Mouse (Mus musculus): ENCODE data around the gene Cpn1.

Cpn1 gene

GRCm38 (mm10) chr19:43939171-43939768 lies 47.1 kb downstream of the Cpn1 start:
- no peak for DNase-seq

- no peak for DNase-seq
Measured at GRCm38 (mm10) chr19:43938355-43938754, 48.0 kb downstream of the Cpn1 start.

- DNase-seq: no peak
Measured at GRCm38 (mm10) chr19:43930926-43931325, 55.4 kb downstream of the Cpn1 start.

- no peak for DNase-seq
Measured at GRCm38 (mm10) chr19:43930366-43930765, 56.0 kb downstream of the Cpn1 start.

- no peak for DNase-seq
Measured at GRCm38 (mm10) chr19:43929869-43930268, 56.5 kb downstream of the Cpn1 start.

GRCm38 (mm10) chr19:43927967-43928366 lies 58.4 kb downstream of the Cpn1 start:
- DNase-seq: no peak

GRCm38 (mm10) chr19:43927057-43927456 lies 59.3 kb downstream of the Cpn1 start:
- DNase-seq: no peak

- DNase-seq: no peak
Measured at GRCm38 (mm10) chr19:43926141-43926987, 60.0 kb downstream of the Cpn1 start.

- DNase-seq: no peak
Measured at GRCm38 (mm10) chr19:43924361-43924760, 62.0 kb downstream of the Cpn1 start.

- DNase-seq: no peak
Measured at GRCm38 (mm10) chr19:43922963-43923362, 63.4 kb downstream of the Cpn1 start.

GRCm38 (mm10) chr19:43921410-43921809 lies 64.9 kb downstream of the Cpn1 start:
- DNase-seq: no peak

GRCm38 (mm10) chr19:43920453-43921300 lies 65.7 kb downstream of the Cpn1 start:
- DNase-seq: no peak

- no peak for DNase-seq
Measured at GRCm38 (mm10) chr19:43919841-43920240, 66.5 kb downstream of the Cpn1 start.

- DNase-seq: no peak
Measured at GRCm38 (mm10) chr19:43918834-43919233, 67.5 kb downstream of the Cpn1 start.

- no peak for DNase-seq
Measured at GRCm38 (mm10) chr19:43917763-43918162, 68.6 kb downstream of the Cpn1 start.

GRCm38 (mm10) chr19:43917406-43917691 lies 69.0 kb downstream of the Cpn1 start:
- DNase-seq: no peak

- no peak for DNase-seq
Measured at GRCm38 (mm10) chr19:43916586-43917405, 69.6 kb downstream of the Cpn1 start.

GRCm38 (mm10) chr19:43915431-43915830 lies 70.9 kb downstream of the Cpn1 start:
- no peak for DNase-seq

- DNase-seq: no peak
Measured at GRCm38 (mm10) chr19:43914986-43915385, 71.4 kb downstream of the Cpn1 start.

GRCm38 (mm10) chr19:43912775-43913486 lies 73.4 kb downstream of the Cpn1 start:
- no peak for DNase-seq

GRCm38 (mm10) chr19:43906492-43906891 lies 79.9 kb downstream of the Cpn1 start:
- no peak for DNase-seq

All from spleen, adult 18-20 months (tissue).